Mouse (Mus musculus) lung, adult 18-20 months (tissue): ENCODE results near the gene Adarb1.
A peak's percentile ranks its signal among the peaks of the same experiment; 100 is the strongest.

ENCODE experiments used
- DNase-seq, 2 experiments: peaks; one replicate each; pipeline ENCODE4 v3.0.0; 2022; ENCODE audit warnings: mixed read lengths in 2 of 2

Gene Adarb1

DNA sequence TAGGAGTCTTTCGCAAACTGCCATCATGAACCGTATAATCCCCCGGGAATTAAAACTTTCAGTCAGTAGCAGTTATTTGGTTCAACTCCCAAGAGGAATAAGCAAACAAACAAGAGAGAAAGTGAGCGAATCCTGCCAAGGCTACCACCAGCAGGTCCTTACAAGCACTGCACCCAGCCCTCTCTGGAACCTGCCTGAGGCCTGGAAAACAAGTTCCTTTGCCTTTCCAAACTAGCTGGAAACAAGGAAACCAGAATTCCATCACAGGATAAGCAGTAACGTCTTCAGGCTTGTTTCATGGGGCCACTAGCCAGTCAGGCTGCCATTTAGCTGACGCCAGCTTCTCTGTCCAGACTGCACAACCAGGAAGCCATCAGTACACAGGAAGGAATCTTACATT lies 37.4 kb downstream of the Adarb1 start:
- no peak for DNase-seq

DNA sequence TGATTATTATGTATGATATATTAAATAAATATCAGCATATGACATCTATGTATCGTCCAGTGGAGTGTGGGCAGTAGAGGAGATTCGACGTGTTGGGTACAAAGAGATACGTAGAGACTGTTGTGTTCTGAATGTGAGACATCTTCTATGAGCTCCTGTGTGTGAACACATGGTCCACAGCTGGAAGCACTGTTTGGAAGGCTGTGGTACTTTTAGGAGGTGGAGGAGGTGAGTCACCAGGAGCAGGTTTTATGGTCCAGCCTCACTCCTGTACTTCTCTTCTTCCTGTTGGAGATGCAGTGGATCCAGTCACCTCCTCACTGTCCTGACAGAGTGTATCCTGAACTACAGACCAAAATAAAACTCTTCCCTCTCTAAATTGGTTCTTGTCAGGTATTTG lies 38.9 kb downstream of the Adarb1 start:
- no peak for DNase-seq

GRCm38 (mm10) chr10:77376056-77376455 lies 42.0 kb downstream of the Adarb1 start:
- no peak for DNase-seq

DNA sequence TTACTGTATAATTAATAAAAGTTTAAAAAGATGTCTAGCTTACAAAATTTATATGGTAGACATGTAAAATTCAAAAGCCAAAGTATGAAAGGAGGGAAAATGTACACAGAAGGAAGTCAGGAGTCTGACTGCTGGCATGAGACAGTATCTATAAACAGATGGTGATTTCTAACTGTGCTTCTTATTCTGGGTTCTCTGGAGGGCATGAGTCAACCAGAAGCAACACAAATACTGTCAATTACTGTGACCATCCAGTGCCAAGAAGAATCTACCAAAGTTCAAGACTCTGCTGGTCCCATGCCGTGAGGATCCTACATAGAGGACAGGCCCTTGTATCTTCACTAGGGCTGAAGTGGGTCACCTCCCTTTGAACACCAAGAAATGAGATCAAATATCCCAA lies 43.1 kb downstream of the Adarb1 start:
- DNase-seq = no peak

- no peak for DNase-seq
These were observed 43.7 kb downstream of the Adarb1 start for GRCm38 (mm10) chr10:77374407-77374806.

GRCm38 (mm10) chr10:77370129-77370528 lies 47.9 kb downstream of the Adarb1 start:
- DNase-seq = no peak

GRCm38 (mm10) chr10:77367973-77368372 lies 50.1 kb downstream of the Adarb1 start:
- DNase-seq = no peak

DNA sequence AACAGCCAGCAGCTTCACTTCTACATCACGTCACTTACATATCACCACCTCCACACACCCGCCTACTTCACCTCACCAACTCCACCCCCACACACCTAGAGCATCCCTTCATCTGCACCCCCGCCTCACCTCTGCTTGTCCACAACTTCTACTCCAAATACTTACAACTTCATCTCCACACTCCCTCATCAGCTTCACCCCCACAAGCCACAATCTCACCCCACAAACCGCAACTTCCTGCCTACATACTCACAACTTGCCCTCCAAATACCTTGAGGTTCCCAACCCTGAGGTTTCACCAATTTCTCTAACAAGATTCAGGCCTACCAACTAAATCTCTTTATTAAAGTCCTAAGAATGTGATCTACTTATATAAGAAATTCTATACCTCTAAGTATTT lies 51.1 kb downstream of the Adarb1 start:
- no peak for DNase-seq

- DNase-seq = no peak
These were observed 52.9 kb downstream of the Adarb1 start for GRCm38 (mm10) chr10:77365212-77365611.

DNA sequence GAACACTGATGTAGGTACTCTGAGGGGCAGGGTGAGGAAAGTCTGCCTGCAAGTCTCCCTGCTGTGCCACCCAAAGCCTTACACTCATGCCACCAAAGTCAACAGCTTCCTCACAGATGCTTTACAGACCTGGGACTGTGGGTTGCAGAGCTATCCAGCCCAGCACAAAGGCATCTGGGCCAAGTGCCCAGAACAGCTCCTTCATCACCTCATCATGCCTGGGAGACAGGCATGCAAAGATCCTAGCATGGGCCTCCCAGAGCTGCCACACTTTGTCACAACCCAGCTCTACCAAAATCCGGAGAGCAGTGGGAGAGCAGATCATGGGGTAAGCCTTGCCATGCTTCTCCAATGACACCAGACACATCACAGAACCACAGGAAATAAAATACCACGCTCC lies 57.6 kb downstream of the Adarb1 start:
- DNase-seq = no peak

GRCm38 (mm10) chr10:77357957-77358356 lies 60.1 kb downstream of the Adarb1 start:
- DNase-seq = no peak

DNA sequence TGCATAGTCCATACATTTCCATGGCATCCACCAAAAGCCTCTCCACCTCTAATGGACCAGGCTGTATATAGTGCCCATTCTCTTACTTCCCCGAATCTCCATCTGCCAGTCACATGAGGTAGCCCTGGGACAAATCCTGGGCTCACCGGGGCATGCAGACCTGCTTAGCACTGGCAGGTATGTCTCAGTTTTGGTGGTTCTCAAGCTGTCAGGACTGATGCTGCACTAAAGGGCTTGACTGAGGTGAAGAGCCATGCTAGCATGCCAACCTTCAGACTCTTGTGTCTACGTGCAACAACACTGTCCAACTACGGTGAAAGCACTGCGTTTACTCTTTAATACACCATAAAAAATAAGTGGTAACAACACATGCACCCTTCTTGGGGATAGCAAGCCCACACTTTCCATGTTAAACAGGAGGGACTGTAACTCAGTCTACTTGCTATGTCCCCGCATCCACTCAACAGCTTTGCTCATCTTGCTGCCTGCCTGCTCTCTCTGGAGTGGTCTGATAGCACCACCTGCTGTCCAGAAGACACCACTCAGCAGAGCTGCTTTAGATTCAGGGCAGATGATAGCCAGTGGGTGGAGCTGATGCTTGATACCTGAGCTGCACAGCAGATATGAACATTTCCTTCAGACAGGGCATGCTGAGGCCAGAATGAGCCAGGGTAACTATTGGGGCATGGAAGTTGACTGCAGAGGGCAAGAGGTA lies 64.9 kb downstream of the Adarb1 start:
- peak; percentile 50 to 58 for DNase-seq

DNA sequence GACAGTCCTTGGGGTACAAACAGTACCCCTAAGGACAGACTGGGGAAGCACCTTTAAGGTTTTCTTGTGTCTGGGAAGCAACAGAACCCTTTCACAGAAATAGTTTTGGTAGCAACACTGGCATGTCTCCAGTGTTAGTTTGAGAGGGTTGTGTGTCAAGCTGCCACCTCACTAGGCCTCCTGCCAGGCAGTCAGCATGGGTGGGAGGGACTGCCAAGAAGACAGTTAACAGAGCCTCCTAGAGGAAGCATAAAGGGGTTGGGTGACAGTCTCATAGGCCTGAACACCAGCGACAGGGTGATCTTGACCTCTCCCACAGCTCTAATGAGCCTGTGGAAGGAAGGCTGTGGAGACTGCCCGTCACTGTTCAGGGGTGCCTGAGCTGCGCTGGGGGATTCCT lies 75.2 kb downstream of the Adarb1 start:
- no peak for DNase-seq

GRCm38 (mm10) chr10:77341711-77342110 lies 76.4 kb downstream of the Adarb1 start:
- no peak for DNase-seq

DNA sequence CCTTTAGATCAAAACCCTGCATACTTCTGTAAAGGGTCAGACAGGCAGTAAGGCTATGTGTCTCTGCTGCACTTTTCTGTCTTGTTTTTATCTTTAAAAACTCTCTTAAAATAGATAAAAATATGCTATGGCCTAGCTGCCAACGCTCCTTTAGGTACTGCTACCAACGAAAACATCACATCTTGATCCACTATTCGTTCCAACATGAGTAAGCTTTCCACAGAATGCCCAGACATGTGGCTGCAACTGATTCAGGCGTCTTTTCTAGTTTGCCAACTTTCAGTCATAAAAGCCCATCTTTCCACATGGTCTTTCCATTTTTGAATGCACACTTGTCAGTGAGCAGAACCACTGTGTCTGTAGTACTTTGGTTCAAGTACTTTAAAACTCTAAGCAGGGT lies 77.0 kb downstream of the Adarb1 start:
- DNase-seq = no peak

GRCm38 (mm10) chr10:77339871-77340341 lies 78.2 kb downstream of the Adarb1 start:
- no peak for DNase-seq

- no peak for DNase-seq
These were observed 84.6 kb downstream of the Adarb1 start for GRCm38 (mm10) chr10:77333518-77333917.

GRCm38 (mm10) chr10:77329446-77330094 lies 88.5 kb downstream of the Adarb1 start:
- DNase-seq = no peak

- DNase-seq = no peak
These were observed 93.4 kb downstream of the Adarb1 start for GRCm38 (mm10) chr10:77324716-77325115.

- DNase-seq = peak; percentile 7 to 22
These were observed 96.5 kb downstream of the Adarb1 start for GRCm38 (mm10) chr10:77321611-77322010.

- no peak for DNase-seq
These were observed 97.1 kb downstream of the Adarb1 start for GRCm38 (mm10) chr10:77321001-77321400.

DNA sequence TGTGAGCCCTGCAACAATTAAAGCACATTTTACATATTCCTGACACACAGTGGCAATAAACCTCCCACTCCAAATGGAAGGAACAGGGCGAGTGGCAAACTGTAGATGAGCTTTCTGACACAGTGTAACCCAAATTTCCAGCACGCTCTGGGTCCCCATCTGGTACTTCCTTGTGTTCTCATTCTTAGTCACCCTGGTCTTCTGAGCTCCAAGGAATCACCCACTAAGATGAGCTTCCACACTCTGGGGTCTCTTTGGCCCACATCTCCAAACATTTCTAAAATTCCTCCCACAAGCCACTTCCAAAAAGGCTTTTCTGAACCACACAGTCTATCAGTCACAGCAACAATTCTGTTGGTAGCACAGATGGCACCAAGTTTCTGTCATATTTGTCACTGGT lies 102.4 kb downstream of the Adarb1 start:
- no peak for DNase-seq

DNA sequence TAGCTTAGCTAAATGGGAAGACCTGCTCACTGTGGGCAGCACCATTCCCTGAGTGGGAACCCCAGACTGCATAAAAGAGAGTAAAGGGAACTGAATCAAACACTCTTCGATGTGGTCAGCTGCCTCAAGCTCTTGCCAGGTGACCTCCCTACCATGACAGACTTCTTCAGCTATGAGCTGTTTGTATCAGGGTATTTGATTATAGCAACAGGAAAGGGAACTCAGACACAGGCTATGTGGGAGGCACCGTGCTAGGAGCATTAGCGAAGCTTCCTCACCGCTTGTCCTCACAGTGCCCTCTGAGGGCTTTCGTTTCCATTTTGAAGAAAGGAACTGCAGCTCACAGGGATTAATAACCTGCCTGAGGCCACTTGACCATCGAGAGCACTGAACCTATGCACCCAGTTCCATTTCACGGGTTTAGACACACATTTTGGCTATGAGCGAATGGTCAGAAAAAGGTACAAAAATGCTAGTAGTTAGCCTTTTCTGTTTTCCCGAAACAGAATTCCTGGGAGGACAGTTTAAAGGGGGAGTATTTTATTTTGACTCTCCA lies 103.3 kb downstream of the Adarb1 start:
- DNase-seq = peak; percentile 9 to 17

GRCm38 (mm10) chr10:77308978-77309377 lies 109.1 kb downstream of the Adarb1 start:
- no peak for DNase-seq
